ENCODE assay signal across 8 mouse cellular contexts in the genomic region with DNA sequence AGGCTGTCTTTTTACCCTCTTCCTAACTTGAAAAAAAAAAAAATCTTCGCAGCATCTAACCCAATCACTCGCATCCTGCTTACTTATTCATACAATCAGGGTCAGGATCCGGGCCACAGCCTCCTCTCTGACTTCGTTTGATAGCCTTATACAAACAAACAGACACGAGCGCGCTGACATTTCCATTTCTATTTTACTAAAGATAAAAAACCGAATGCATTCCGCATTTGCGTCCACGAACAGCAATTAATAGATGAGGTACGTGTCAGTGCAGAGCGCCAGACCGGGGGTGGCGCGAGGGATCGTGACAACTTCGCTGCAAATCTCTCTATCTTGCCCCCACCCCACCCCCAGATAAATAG. TPM values are rescaled to one million over a fixed set of nuclear protein-coding genes. Genes with fewer than 3 reads are reported as not detected.
DNase-seq lines count a peak whose midpoint lies in the region; ATAC-seq lines count a peak whose summit lies in the region.
"Had no signal": no experiment of that assay in that cellular context is flagged by ENCODE, and none has a peak within 500 bp of the region (broad histone marks: within the 10 kb centered on the region; RNA-seq: fewer than 3 reads in every experiment).

Gene Tll1 (minus strand): TSS at position 248 of the 362 bp plus-strand sequence.

- H3K27me3 ChIP-seq in embryonic facial prominence, embryonic 10.5 days (replicated peaks; ENCODE audit: low read depth, poor library complexity, severe bottlenecking), result peaks cover 35% of the 10 kb centered on the region
- H3K27me3 ChIP-seq in hindbrain, embryonic 11.5 days (ENCODE audit: control insufficient read depth, insufficient read depth, low read length), result peaks cover 5% of the 10 kb centered on the region
- H3K27me3 ChIP-seq in limb, embryonic 11.5 days (ENCODE audit: control insufficient read depth, insufficient read depth, low read length), result peaks cover 4% of the 10 kb centered on the region; the same call in 1 of the 2 replicates
- H3K27me3 ChIP-seq in midbrain, embryonic 16.5 days (ENCODE audit: control insufficient read depth, insufficient read depth, low read depth, low read length), result no peaks in the 10 kb centered on the region

- WGBS in embryonic facial prominence, embryonic 10.5 days, result under 1% methylated on average over 18 of the region's 18 CpGs
- WGBS in hindbrain, embryonic 11.5 days, result 0% methylated on average over 18 of the region's 18 CpGs
- under 1% methylated on average over 18 of the region's 18 CpGs for WGBS in limb, embryonic 11.5 days
- WGBS in midbrain, embryonic 16.5 days, result 0% methylated on average over 18 of the region's 18 CpGs

- ATAC-seq in hindbrain, embryonic 11.5 days (ENCODE audit: low FRiP score), result peak; percentile 31
- no peak for ATAC-seq in limb, embryonic 11.5 days (ENCODE audit: insufficient number of reproducible peaks, low FRiP score, low TSS enrichment, low read depth)
- peak; percentile 23; the same call in 1 of the 2 replicates for ATAC-seq in midbrain, embryonic 16.5 days

- peak within 1 kb of the TSS; percentile 77 for H3K4me3 ChIP-seq in embryonic facial prominence, embryonic 10.5 days
- peak within 1 kb of the TSS; percentile 62 for H3K4me3 ChIP-seq in hindbrain, embryonic 11.5 days (ENCODE audit: low read depth, low read length)
- H3K4me3 ChIP-seq in limb, embryonic 11.5 days (ENCODE audit: low read depth, low read length), result peak within 1 kb of the TSS; percentile 57
- H3K4me3 ChIP-seq in midbrain, embryonic 16.5 days (ENCODE audit: low read depth, low read length), result peak within 1 kb of the TSS; percentile 79

- DNase-seq in ovary, postnatal 36 days (ENCODE audit: low spot score), result peak; percentile 5
- no peak for DNase-seq in ovary, adult 18-20 months (ENCODE audit: low spot score)
- peak; percentile 33 for DNase-seq in embryonic facial prominence, embryonic 10.5 days (ENCODE audit: low spot score)
- no peak for DNase-seq in hindbrain, embryonic 11.5 days (ENCODE audit: low spot score)
- peak; percentile 45 for DNase-seq in limb, embryonic 11.5 days (ENCODE audit: low spot score)
- DNase-seq in thymus, adult 18-20 months, result no peak

- H3K36me3 ChIP-seq in embryonic facial prominence, embryonic 10.5 days (replicated peaks), result no peaks in the 10 kb centered on the region
- H3K36me3 ChIP-seq in hindbrain, embryonic 11.5 days (ENCODE audit: control insufficient read depth, insufficient read depth, low read length), result no peaks in the 10 kb centered on the region
- no peaks in the 10 kb centered on the region for H3K36me3 ChIP-seq in limb, embryonic 11.5 days (ENCODE audit: control insufficient read depth, insufficient read depth, low read length)
- no peaks in the 10 kb centered on the region for H3K36me3 ChIP-seq in midbrain, embryonic 16.5 days (ENCODE audit: control insufficient read depth, insufficient read depth, low read length)

- H3K9me3 ChIP-seq in embryonic facial prominence, embryonic 10.5 days, result no peaks in the 10 kb centered on the region
- no peaks in the 10 kb centered on the region for H3K9me3 ChIP-seq in hindbrain, embryonic 11.5 days (ENCODE audit: control insufficient read depth, low read length)
- no peaks in the 10 kb centered on the region for H3K9me3 ChIP-seq in limb, embryonic 11.5 days (ENCODE audit: control insufficient read depth, low read length)
- H3K9me3 ChIP-seq in midbrain, embryonic 16.5 days (replicated peaks; ENCODE audit: control insufficient read depth, low read length, poor library complexity, severe bottlenecking), result no peaks in the 10 kb centered on the region

- peak within 1 kb of the TSS; percentile 58 for H3K9ac ChIP-seq in hindbrain, embryonic 11.5 days (ENCODE audit: low read depth, low read length)
- peak within 1 kb of the TSS; percentile 61 for H3K9ac ChIP-seq in limb, embryonic 11.5 days (ENCODE audit: low read length)
- peak within 1 kb of the TSS; percentile 79 for H3K9ac ChIP-seq in midbrain, embryonic 16.5 days (ENCODE audit: low read depth, low read length)

- H3K4me2 ChIP-seq in hindbrain, embryonic 11.5 days (replicated peaks; ENCODE audit: low read depth, low read length), result peak within 1 kb of the TSS; percentile 98
- H3K4me2 ChIP-seq in limb, embryonic 11.5 days (ENCODE audit: low read depth, severe bottlenecking), result peak within 1 kb of the TSS; percentile 94
- peak within 1 kb of the TSS; percentile 99 for H3K4me2 ChIP-seq in midbrain, embryonic 16.5 days (ENCODE audit: low read length)

- peak within 1 kb of the TSS; percentile 79 for H3K27ac ChIP-seq in embryonic facial prominence, embryonic 10.5 days (replicated peaks)
- no peak within 1 kb of the TSS for H3K27ac ChIP-seq in hindbrain, embryonic 11.5 days (ENCODE audit: low read depth, low read length)
- no peak within 1 kb of the TSS for H3K27ac ChIP-seq in limb, embryonic 11.5 days (replicated peaks; ENCODE audit: low read depth, low read length)
- H3K27ac ChIP-seq in midbrain, embryonic 16.5 days (ENCODE audit: low read length), result peak within 1 kb of the TSS; percentile 66
- H3K27ac ChIP-seq: macrophage had no signal

- H3K4me1 ChIP-seq in embryonic facial prominence, embryonic 10.5 days, result peaks cover 22% of the 10 kb centered on the region
- no peaks in the 10 kb centered on the region; the same call in 1 of the 2 replicates for H3K4me1 ChIP-seq in hindbrain, embryonic 11.5 days (replicated peaks; ENCODE audit: control insufficient read depth, insufficient read depth, low read length)
- peaks cover 5% of the 10 kb centered on the region for H3K4me1 ChIP-seq in limb, embryonic 11.5 days (ENCODE audit: control insufficient read depth, insufficient read depth, low read length)
- H3K4me1 ChIP-seq in midbrain, embryonic 16.5 days (ENCODE audit: control insufficient read depth, insufficient read depth, low read length), result peaks cover 16% of the 10 kb centered on the region

RNA-seq across cellular contexts. Expression of gene Tll1, which starts in this region (rescaled TPM):
- polyA plus RNA-seq in embryonic facial prominence, embryonic 10.5 days (2016; fragmentation: Nextera tagmentation; extraction: Ambion mirVana), result 1.2 and 1.6 TPM in 2 replicates
- polyA plus RNA-seq in hindbrain, embryonic 11.5 days (2014; fragmentation: Nextera tagmentation; extraction: Ambion mirVana), result 1.3 and 1.6 TPM in 2 replicates
- polyA plus RNA-seq in limb, embryonic 11.5 days (2014; fragmentation: Nextera tagmentation; extraction: Ambion mirVana), result 1.7 TPM in 2 replicates
- polyA plus RNA-seq in midbrain, embryonic 16.5 days (2015; fragmentation: Nextera tagmentation; extraction: Ambion mirVana), result 2.9 and 4.2 TPM in 2 replicates
- polyA plus RNA-seq: macrophage had no signal

Comparison
In these comparisons a context has a peak if more than half of its experiments do, and no peak if none do; other contexts are left out.
1. DNase-seq: peak in ovary, postnatal 36 days (single experiment), embryonic facial prominence, embryonic 10.5 days (single experiment) and limb, embryonic 11.5 days (single experiment); none in ovary, adult 18-20 months (single experiment), hindbrain, embryonic 11.5 days (single experiment) and thymus, adult 18-20 months (0 of 2).
2. H3K27ac ChIP-seq: peak in embryonic facial prominence, embryonic 10.5 days (single experiment) and midbrain, embryonic 16.5 days (single experiment); none in hindbrain, embryonic 11.5 days (single experiment) and limb, embryonic 11.5 days (single experiment).
3. Peak in every context shown above with its lines, with median percentiles within 50 percentile points of each other: H3K4me3 ChIP-seq, H3K4me2 ChIP-seq and H3K9ac ChIP-seq.